Mouse (Mus musculus) megakaryocyte progenitor cell, adult 5-6 weeks (primary cell): ENCODE measurements at regions not wholly inside any gene's neighbourhood (a gene's known extent, or its start where the extent isn't known, plus 50 kb on each side); places are given as distances from the start of the nearest gene placed in this dataset.

Source experiments
- ATAC-seq: replicated peaks from 2 replicates; pipeline ENCODE4 v1.8.0; 2016; ENCODE audit warnings: mild to moderate bottlenecking, moderate TSS enrichment, inconsistent platforms; ENCODE audit not compliant: poor library complexity

- no peak for ATAC-seq
These were observed 520.7 kb upstream of the Adamts16 start for GRCm38 (mm10) chr13:71362311-71362710.

GRCm38 (mm10) chr13:71359112-71359511 lies 517.5 kb upstream of the Adamts16 start:
- no peak for ATAC-seq

GRCm38 (mm10) chr13:71350787-71351186 lies 509.2 kb upstream of the Adamts16 start:
- no peak for ATAC-seq

- ATAC-seq = no peak
These were observed 501.3 kb upstream of the Adamts16 start for GRCm38 (mm10) chr13:71342921-71343320.

GRCm38 (mm10) chr13:71338700-71339099 lies 497.1 kb upstream of the Adamts16 start:
- ATAC-seq = no peak

- ATAC-seq = no peak
These were observed 493.3 kb upstream of the Adamts16 start for GRCm38 (mm10) chr13:71334925-71335324.

GRCm38 (mm10) chr13:71333146-71333545 lies 491.5 kb upstream of the Adamts16 start:
- ATAC-seq = no peak

GRCm38 (mm10) chr13:71330321-71330720 lies 488.7 kb upstream of the Adamts16 start:
- ATAC-seq = no peak

- ATAC-seq = no peak
These were observed 486.5 kb upstream of the Adamts16 start for GRCm38 (mm10) chr13:71327802-71328753.

- no peak for ATAC-seq
These were observed 478.9 kb upstream of the Adamts16 start for GRCm38 (mm10) chr13:71320489-71320888.

- ATAC-seq = no peak
These were observed 462.3 kb upstream of the Adamts16 start for GRCm38 (mm10) chr13:71303956-71304355.

- no peak for ATAC-seq
These were observed 434.4 kb upstream of the Adamts16 start for GRCm38 (mm10) chr13:71275991-71276390.

- ATAC-seq = no peak
These were observed 432.5 kb upstream of the Adamts16 start for GRCm38 (mm10) chr13:71274139-71274538.

- ATAC-seq = no peak
These were observed 431.9 kb upstream of the Adamts16 start for GRCm38 (mm10) chr13:71273485-71273884.

- no peak for ATAC-seq
These were observed 431.5 kb upstream of the Adamts16 start for GRCm38 (mm10) chr13:71273067-71273466.

GRCm38 (mm10) chr13:71272431-71272830 lies 430.8 kb upstream of the Adamts16 start:
- no peak for ATAC-seq

GRCm38 (mm10) chr13:71271727-71272418 lies 430.3 kb upstream of the Adamts16 start:
- ATAC-seq = no peak

GRCm38 (mm10) chr13:71270370-71270769 lies 428.8 kb upstream of the Adamts16 start:
- ATAC-seq = no peak

GRCm38 (mm10) chr13:71269496-71269895 lies 427.9 kb upstream of the Adamts16 start:
- no peak for ATAC-seq

- ATAC-seq = no peak
These were observed 421.8 kb upstream of the Adamts16 start for GRCm38 (mm10) chr13:71263315-71263878.

- ATAC-seq = no peak
These were observed 421.1 kb upstream of the Adamts16 start for GRCm38 (mm10) chr13:71262575-71263295.
